Mouse (Mus musculus) limb, embryonic 11.5 days (tissue): ENCODE measurements around the gene Gcfc2. TPM values are rescaled to one million over a fixed set of nuclear protein-coding genes. Genes with fewer than 3 reads are reported as not detected.
A peak's percentile ranks its signal among the peaks of the same experiment; 100 is the strongest.

Experiments
- ATAC-seq: fragments of 200-750 bp; cut with Nextera tagmentation; 2 replicates; pipeline ENCODE4 v1.8.0; 2017; ENCODE audit warnings: low read depth; ENCODE audit not compliant: insufficient number of reproducible peaks, low FRiP score, low TSS enrichment
- DNase-seq: peaks from one replicate; pipeline ENCODE4 v3.0.0-alpha.2; 2015; ENCODE audit warnings: low spot score
- H3K27ac ChIP-seq: fragments of 300-500 bp; sonication (generic); replicated peaks from 2 replicates; pipeline ENCODE4 v1.5.1; 2014; ENCODE audit warnings: low read depth, mild to moderate bottlenecking, low read length
- H3K27me3 ChIP-seq: fragments of 300-500 bp; sonication (generic); 2 replicates; pipeline ENCODE4 v1.6.1; 2014; ENCODE audit warnings: mild to moderate bottlenecking, low read length, mixed read lengths; ENCODE audit not compliant: control insufficient read depth, insufficient read depth
- H3K36me3 ChIP-seq: fragments of 300-500 bp; sonication (generic); 2 replicates; pipeline ENCODE4 v1.6.1; 2014; ENCODE audit warnings: mild to moderate bottlenecking, low read length, moderate library complexity, mixed read lengths; ENCODE audit not compliant: control insufficient read depth, insufficient read depth
- H3K4me1 ChIP-seq: fragments of 300-500 bp; sonication (generic); 2 replicates; pipeline ENCODE4 v1.6.1; 2014; ENCODE audit warnings: low read length, mixed read lengths; ENCODE audit not compliant: control insufficient read depth, insufficient read depth
- H3K4me2 ChIP-seq: fragments of 300-500 bp; sonication (generic); 2 replicates; pipeline ENCODE4 v1.6.1; 2014; ENCODE audit warnings: low read depth, mild to moderate bottlenecking, moderate library complexity; ENCODE audit not compliant: severe bottlenecking
- H3K4me3 ChIP-seq: fragments of 300-500 bp; sonication (generic); 2 replicates; pipeline ENCODE4 v1.5.1; 2014; ENCODE audit warnings: low read depth, low read length
- H3K9ac ChIP-seq: fragments of 300-500 bp; sonication (generic); 2 replicates; pipeline ENCODE4 v1.6.1; 2014; ENCODE audit warnings: mild to moderate bottlenecking, low read length
- H3K9me3 ChIP-seq: fragments of 300-500 bp; sonication (generic); 2 replicates; pipeline ENCODE4 v1.6.1; 2016; ENCODE audit warnings: low read length; ENCODE audit not compliant: control insufficient read depth
- WGBS: fragments of 180-500 bp; shearing (Covaris S2); extraction: QIAGEN DNeasy Blood & Tissue Kit; methylation state at CpG from one replicate; pipeline ENCODE4 v1.1.7; 2014; 5-methylcytosine and 5-hydroxymethylcytosine counted together
- polyA plus RNA-seq: library from polyadenylated mRNA; unstranded; fragments of >200 nt; fragmentation: Nextera tagmentation; extraction: Ambion mirVana; gene quantifications from 2 replicates; pipeline ENCODE4 v1.2.1, GENCODE M21; 2014

Gene Gcfc2
- polyA plus RNA-seq: 18.8 and 21.2 TPM in 2 replicates

DNA sequence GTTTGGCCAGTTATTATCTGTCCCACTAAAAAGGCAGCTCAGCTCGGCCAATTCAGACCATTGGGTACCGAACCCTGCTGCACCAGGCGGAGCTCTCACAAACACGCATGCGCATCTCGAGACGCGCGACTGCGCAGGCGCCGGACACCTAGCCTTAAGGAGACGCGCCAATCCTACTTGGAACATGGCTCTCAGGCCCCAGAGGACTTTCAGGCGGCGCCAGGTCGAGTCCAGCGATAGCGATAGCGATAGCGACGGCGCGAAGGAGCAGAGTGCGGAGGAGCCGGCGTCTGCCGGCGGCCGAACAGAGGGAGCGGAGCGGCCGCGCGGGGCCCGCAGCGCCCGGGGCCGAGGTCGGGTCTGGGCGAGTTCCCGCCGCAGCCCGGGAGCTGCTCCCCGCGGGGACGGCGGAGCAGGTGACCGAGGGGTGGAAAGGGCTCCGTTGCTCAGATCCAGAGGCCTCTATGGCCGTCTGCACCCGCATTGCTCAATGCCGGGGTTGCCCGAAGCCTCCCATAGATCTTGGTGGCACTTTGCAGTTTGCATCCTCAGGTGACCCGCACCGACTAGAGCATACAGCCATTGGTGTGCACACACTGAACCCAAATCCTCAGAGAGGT is at the start of gene Gcfc2:
TSS of gene Gcfc2 (plus strand) at position 147 of the 620 bp plus-strand sequence.
- Histone ChIP-seq H3K27ac (peak within 1 kb of the TSS; percentile 68; the same call in 1 of the 2 replicates), H3K36me3 (peaks cover 4% of the 10 kb centered on the region; the same call in 1 of the 2 replicates), H3K4me1 (peaks cover 4% of the 10 kb centered on the region; the same call in 1 of the 2 replicates), H3K9me3 (no peaks in the 10 kb centered on the region), H3K27me3 (no peaks in the 10 kb centered on the region), H3K4me3 (peak within 1 kb of the TSS; percentile 85), H3K4me2 (peak within 1 kb of the TSS; percentile 60), H3K9ac (peak within 1 kb of the TSS; percentile 95)
- peak; percentile 96 for DNase-seq
- ATAC-seq: peak; percentile 94
- WGBS: under 1% methylated on average over 56 of the region's 56 CpGs

DNA sequence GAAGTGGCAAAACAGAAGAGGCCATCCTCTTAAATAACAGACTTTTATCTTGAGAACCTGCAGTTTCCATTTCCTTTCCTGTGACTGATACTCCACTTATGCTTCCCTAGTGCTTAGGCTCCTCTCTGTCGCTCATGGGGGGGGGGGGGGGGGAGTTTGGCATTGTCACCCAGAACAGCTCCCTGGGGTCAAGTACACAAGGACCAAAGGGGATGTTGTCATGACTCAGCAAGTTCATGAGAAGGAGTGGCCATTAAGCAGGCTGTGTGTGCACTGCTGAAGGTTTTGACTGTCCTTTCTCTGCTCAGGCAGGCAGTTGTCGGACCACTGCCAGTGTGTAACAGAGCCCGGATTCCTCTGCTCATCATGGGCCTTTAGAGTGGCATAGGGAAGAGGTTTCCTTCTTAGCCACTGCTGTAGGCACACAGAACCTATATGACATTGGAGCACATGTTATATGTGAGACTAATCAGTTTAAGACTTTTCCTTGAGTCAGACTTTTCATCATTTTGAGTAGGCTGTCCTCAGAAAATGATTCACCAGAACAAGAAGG is 27.7 kb upstream of the Gcfc2 start:
- WGBS: 66% methylated on average over 3 of the region's 3 CpGs
- no peak overlapping the region for H3K9ac ChIP-seq
- no peak overlapping the region for H3K4me3 ChIP-seq
- no peak overlapping the region for H3K27ac ChIP-seq
- no peaks in the 10 kb centered on the region for H3K4me1 ChIP-seq
- DNase-seq (no peak), ATAC-seq (no peak)
- no peaks in the 10 kb centered on the region for H3K9me3 ChIP-seq
- no peaks in the 10 kb centered on the region for H3K36me3 ChIP-seq
- H3K4me2 ChIP-seq: no peak overlapping the region
- no peaks in the 10 kb centered on the region for H3K27me3 ChIP-seq

DNA sequence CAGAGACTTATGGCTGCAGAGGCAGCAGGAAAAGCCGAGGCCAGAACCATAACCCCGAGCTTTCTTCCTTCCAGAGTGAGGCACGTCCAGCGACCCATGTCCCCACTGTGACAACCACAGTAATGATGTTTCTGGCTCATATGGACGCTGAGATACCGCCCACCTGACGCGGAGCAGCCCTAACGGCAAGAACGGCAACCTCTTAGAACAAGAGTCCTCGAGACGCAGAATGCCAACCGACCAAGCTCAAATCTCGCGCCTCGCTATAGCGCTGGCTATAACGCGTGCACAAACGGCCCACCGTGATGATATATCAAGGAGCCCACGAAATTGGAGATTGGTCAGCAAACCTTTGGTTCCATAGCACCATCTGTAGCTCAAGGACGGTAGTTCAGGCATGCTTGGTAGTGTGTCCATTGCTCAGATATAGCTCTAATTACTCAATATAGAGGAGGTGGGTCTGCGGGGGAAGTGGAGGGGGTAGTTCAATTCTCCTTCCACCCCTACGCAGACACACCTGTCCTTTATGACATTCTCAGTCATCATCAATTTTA is 13.1 kb upstream of the Gcfc2 start:
- 87% methylated on average over 25 of the region's 25 CpGs for WGBS
- DNase-seq: no peak
- H3K9me3 ChIP-seq: no peaks in the 10 kb centered on the region
- no peak overlapping the region for H3K27ac ChIP-seq
- no peaks in the 10 kb centered on the region for H3K4me1 ChIP-seq
- ATAC-seq: no peak
- H3K4me2 ChIP-seq: no peak overlapping the region
- H3K9ac ChIP-seq: no peak overlapping the region
- H3K27me3 ChIP-seq: no peaks in the 10 kb centered on the region
- no peaks in the 10 kb centered on the region for H3K36me3 ChIP-seq
- H3K4me3 ChIP-seq: no peak overlapping the region

DNA sequence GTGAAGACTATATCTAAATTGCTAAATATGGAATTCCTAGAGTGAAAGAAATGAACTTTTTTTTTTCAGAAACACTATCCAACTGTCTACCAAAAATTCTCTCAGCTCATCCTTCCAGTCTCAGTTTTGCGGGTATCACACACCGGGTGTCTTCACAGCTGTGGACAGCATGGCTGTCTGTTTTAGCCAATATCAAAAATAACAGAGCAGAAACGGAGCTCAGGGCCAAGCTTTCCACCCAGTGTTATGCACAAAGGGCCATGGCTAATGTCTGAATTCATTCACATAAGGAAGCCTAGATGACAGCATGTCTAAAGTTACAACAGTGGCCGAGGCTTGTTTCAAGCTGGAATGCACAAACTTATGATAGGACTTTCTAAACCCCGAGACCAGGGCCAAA is 12.2 kb upstream of the Gcfc2 start:
- H3K36me3 ChIP-seq: no peaks in the 10 kb centered on the region
- H3K9me3 ChIP-seq: no peaks in the 10 kb centered on the region
- H3K9ac ChIP-seq: no peak overlapping the region
- ATAC-seq (no peak), DNase-seq (no peak)
- WGBS: 89% methylated on average over 5 of the region's 5 CpGs
- no peak overlapping the region for H3K4me3 ChIP-seq
- H3K27me3 ChIP-seq: no peaks in the 10 kb centered on the region
- no peaks in the 10 kb centered on the region for H3K4me1 ChIP-seq
- no peak overlapping the region for H3K4me2 ChIP-seq
- H3K27ac ChIP-seq: no peak overlapping the region

DNA sequence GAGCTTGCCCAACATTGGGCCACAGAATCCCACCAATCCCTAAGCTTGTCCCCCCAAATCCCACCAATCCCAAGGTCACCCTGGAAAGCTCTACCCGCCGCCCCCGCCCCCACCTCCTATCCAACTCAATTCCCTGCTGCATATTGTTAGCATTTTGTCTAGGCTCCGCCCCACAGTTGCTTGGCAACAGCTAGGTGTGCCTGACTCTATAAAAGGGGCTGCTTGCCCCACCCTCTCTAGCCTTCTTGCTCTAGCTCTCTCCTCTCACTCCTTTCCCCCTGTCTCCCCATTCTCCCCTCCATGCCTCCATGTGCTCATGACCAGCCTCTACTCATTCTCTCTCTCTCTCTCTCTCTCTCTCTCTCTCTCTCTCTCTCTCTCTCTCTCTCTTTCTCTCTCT is 11.8 kb upstream of the Gcfc2 start:
- no peaks in the 10 kb centered on the region for H3K27me3 ChIP-seq
- 83% methylated on average over 4 of the region's 4 CpGs for WGBS
- H3K27ac ChIP-seq: no peak overlapping the region
- no peaks in the 10 kb centered on the region for H3K36me3 ChIP-seq
- no peak for ATAC-seq
- H3K4me3 ChIP-seq: no peak overlapping the region
- H3K4me1 ChIP-seq: no peaks in the 10 kb centered on the region
- DNase-seq: no peak
- H3K9me3 ChIP-seq: no peaks in the 10 kb centered on the region
- no peak overlapping the region for H3K4me2 ChIP-seq
- no peak overlapping the region for H3K9ac ChIP-seq

DNA sequence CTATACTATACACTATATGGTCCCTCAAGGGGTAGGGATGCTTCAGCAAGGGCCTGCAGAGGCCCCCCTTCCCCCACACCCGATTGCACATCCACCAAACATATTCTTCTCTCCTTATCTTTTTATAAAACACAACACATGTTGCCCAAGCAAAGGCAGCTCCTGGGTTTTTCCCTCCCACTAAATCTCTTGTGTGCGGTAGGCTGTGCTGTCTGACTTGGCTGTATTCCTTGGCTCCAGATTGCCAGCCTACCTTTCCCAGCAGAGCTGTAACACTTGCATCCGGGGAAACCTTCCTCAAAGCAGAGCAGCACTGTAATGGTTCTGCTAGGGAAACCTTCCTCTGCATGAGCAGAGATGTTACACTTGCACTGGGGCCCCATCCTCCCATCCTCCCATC is 11.3 kb upstream of the Gcfc2 start:
- ATAC-seq: no peak

DNA sequence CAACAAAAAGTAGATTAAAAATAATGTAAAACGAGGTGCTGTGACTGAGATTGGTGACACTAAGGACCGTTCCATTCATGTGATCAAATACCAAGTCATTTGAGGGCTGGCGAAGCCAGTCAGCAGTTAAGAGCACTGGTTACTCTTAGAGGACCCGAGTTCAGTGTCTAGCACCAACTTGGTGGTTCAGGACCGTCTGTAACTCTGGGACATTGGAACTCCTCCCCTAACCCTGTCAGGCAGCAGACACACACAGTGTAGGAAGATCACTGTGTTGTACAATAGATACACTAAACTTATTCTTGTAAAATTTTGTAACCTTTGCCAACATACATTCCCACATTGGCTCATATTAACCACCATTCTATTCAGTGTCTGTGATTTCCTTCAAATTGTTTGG is 835 bp downstream of the Gcfc2 start:
- H3K4me1 ChIP-seq: peaks cover 4% of the 10 kb centered on the region; the same call in 1 of the 2 replicates
- H3K4me3 ChIP-seq: peak overlapping the region; percentile 85
- peaks cover 4% of the 10 kb centered on the region; the same call in 1 of the 2 replicates for H3K36me3 ChIP-seq
- H3K27me3 ChIP-seq: no peaks in the 10 kb centered on the region
- ATAC-seq (no peak), DNase-seq (no peak)
- H3K27ac ChIP-seq: no peak overlapping the region
- peak overlapping the region; percentile 60 for H3K4me2 ChIP-seq
- H3K9ac ChIP-seq: peak overlapping the region; percentile 95
- WGBS: 22% methylated on average over 5 of the region's 5 CpGs
- no peaks in the 10 kb centered on the region for H3K9me3 ChIP-seq

More for the DNA sequence above, 11.3 kb upstream of the Gcfc2 start:
- Histone ChIP-seq H3K27me3 (no peaks in the 10 kb centered on the region), H3K4me1 (no peaks in the 10 kb centered on the region), H3K9me3 (no peaks in the 10 kb centered on the region), H3K9ac (no peak overlapping the region), H3K4me3 (no peak overlapping the region), H3K4me2 (no peak overlapping the region), H3K27ac (no peak overlapping the region), H3K36me3 (no peaks in the 10 kb centered on the region)
- DNase-seq: no peak
- WGBS: 78% methylated on average over 3 of the region's 3 CpGs

DNA sequence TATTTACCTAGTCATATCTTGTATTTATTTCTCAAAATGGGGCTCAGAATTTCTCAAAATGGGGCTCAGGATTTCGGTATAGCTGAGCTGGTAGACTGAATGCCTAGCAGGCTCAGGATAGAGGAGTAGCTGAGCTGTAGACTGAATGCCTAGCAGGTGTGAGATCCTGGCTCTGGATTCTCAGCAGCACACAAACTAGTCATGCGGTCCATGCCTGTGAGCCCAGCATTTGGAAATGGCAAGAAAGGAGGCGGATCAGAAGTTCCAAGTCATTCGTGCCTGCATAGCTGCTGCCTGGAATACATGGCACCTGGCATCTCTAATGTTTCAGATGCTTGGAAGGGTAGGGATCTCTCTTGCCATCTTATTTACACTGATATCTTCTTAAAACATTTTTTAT is 5.9 kb downstream of the Gcfc2 start:
- ATAC-seq: no peak

More for the DNA sequence above, 5.9 kb downstream of the Gcfc2 start:
- WGBS: 94% methylated on average over 4 of the region's 4 CpGs
- H3K9me3 ChIP-seq: no peaks in the 10 kb centered on the region
- H3K9ac ChIP-seq: no peak overlapping the region
- DNase-seq: no peak
- peaks cover 25% of the 10 kb centered on the region for H3K36me3 ChIP-seq
- no peak overlapping the region for H3K27ac ChIP-seq
- no peak overlapping the region for H3K4me3 ChIP-seq
- no peaks in the 10 kb centered on the region for H3K27me3 ChIP-seq
- no peak overlapping the region for H3K4me2 ChIP-seq
- H3K4me1 ChIP-seq: peaks cover 2% of the 10 kb centered on the region; the same call in 1 of the 2 replicates
